Mouse (Mus musculus): ENCODE measurements at regions not wholly inside any gene's neighbourhood (a gene's known extent, or its start where the extent isn't known, plus 50 kb on each side); places are given as distances from the start of the nearest gene placed in this dataset.
"Not testable (repeated sequence)": the region's sequence is repeated elsewhere in the genome, so short reads cannot be mapped to it uniquely, and the experiment has no call there.

DNA sequence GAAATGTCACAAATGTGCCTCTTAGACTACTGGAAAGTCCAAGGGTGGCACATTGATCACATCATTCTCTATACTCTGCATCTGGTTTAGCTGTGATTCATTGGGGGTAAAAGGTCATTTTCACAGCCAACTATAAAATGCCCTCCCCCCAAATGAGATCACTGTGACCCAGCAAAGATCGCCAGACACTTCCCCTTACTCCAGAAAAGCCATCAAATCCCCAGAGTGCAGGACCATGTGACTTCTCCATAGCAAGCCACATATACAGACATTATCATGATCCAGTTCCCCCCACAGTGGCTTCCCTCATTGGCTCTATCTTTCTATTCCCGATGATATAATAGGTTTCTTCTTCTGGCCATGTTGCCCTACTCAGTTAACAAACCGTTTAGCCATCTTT is 163.6 kb upstream of the Map1b start:
- Histone ChIP-seq H3K9me3 (replicated peaks) (peaks cover 3% of the 10 kb centered on the region; the same call in 1 of the 2 replicates), H3K36me3 (no peaks in the 10 kb centered on the region), H3K4me1 (peaks cover 6% of the 10 kb centered on the region; the same call in 1 of the 2 replicates), H3K27me3 (ENCODE audit: low read depth, poor library complexity, severe bottlenecking) (no peaks in the 10 kb centered on the region), H3K4me3 (no peak overlapping the region), H3K27ac (no peak overlapping the region)
- WGBS: 80% methylated on average over 3 of the region's 3 CpGs
- no peak for DNase-seq (ENCODE audit: low spot score)

DNA sequence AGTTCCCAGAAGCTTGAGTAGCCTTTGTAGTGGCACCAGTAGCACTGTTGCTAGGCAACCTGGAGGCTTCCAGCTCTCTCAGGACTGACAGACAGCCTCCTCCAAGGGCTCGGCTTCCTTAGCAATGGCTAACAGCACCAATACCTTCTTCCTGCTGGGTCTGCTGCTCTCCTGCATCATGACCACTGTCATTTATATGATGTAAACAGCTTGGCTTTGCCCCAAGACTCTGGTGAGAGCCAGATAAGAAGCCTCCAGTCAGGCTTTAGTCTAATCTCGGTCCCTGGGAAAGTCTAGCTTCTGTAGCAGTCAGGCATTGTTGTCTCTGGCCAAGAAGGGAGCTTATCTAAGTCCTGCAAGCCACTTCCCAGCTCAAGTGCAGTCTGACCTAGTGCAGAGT is 163.1 kb upstream of the Map1b start:
- WGBS: 55% methylated on average over 2 of the region's 2 CpGs
- Histone ChIP-seq H3K4me3 (no peak overlapping the region), H3K27ac (no peak overlapping the region), H3K27me3 (ENCODE audit: low read depth, poor library complexity, severe bottlenecking) (no peaks in the 10 kb centered on the region), H3K36me3 (no peaks in the 10 kb centered on the region), H3K4me1 (peaks cover 6% of the 10 kb centered on the region; the same call in 1 of the 2 replicates), H3K9me3 (replicated peaks) (peaks cover 3% of the 10 kb centered on the region; the same call in 1 of the 2 replicates)
- DNase-seq (ENCODE audit: low spot score): no peak

DNA sequence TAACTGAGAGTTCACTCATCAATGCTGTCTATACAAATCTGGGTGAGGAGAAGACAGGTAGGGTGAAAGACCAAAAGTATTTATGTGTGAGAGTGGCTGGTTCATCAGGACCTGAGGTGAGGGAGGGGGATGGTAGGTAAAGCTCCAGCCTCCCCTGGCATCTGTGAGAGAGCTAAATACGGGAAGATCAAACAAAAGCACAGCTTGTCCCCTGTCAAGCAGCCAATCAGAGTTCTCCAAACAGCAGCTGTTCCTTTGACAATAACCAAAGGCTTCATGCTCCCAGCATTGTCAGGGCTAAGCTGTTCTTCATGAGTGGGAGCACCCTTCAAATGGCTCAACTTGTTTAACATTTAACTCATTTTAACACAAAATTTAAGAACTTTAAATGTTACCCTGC is 160.1 kb upstream of the Map1b start:
- H3K4me1 ChIP-seq: peaks cover 6% of the 10 kb centered on the region
- H3K4me3 ChIP-seq: no peak overlapping the region
- no peaks in the 10 kb centered on the region for H3K36me3 ChIP-seq
- WGBS: 4% methylated on average over 1 of the region's 1 CpGs
- no peak overlapping the region for H3K27ac ChIP-seq
- H3K27me3 ChIP-seq (ENCODE audit: low read depth, poor library complexity, severe bottlenecking): no peaks in the 10 kb centered on the region
- H3K9me3 ChIP-seq (replicated peaks): peaks cover 3% of the 10 kb centered on the region; the same call in 1 of the 2 replicates
- no peak for DNase-seq (ENCODE audit: low spot score)

DNA sequence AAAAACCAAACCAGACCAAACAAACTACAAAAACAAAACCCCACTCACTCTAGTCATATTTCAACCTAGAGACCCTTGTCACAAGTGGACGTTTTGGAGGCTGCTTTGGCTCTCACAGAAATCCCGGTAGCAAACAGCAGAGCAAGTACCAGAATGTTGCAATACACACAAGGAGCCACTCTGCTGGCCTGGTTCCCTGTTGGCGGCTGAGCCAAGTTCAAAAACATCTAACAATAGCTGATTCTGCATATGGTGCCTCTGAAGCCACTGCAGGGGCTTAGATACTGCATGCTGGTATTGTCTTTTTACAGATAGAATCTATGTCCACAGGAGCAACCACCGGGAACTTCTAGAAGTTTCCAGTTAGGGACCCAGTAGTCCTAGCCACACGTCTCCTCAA is 159.6 kb upstream of the Map1b start:
- no peak overlapping the region for H3K4me3 ChIP-seq
- H3K36me3 ChIP-seq: no peaks in the 10 kb centered on the region
- WGBS: 79% methylated on average over 5 of the region's 5 CpGs
- peaks cover 10% of the 10 kb centered on the region for H3K4me1 ChIP-seq
- no peaks in the 10 kb centered on the region for H3K27me3 ChIP-seq (ENCODE audit: low read depth, poor library complexity, severe bottlenecking)
- H3K27ac ChIP-seq: no peak overlapping the region
- no peak for DNase-seq (ENCODE audit: low spot score)
- H3K9me3 ChIP-seq (replicated peaks): peaks cover 3% of the 10 kb centered on the region; the same call in 1 of the 2 replicates

DNA sequence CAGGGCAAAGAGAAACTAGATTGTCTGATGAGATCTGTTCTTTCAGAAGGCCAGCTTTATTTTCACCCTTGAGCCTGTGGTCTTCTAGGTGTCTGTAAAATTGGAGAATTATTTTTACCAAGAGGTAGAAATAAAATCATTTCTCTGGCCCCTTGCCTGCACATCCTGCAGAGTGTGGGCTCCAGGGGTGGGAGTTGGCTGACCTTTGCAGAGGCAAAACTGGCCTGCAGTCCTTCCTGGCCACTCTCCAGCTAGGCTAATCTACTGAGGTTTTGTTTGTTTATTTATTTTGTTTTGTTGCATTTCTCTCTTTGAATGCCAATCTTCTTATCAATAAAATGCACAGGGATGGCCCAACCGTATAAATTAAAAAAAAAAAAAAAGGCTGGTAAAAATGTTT is 156.4 kb upstream of the Map1b start:
- no peaks in the 10 kb centered on the region for H3K27me3 ChIP-seq (ENCODE audit: low read depth, poor library complexity, severe bottlenecking)
- H3K4me1 ChIP-seq: peaks cover 9% of the 10 kb centered on the region
- no peaks in the 10 kb centered on the region for H3K36me3 ChIP-seq
- H3K9me3 ChIP-seq (replicated peaks): no peaks in the 10 kb centered on the region
- no peak overlapping the region for H3K4me3 ChIP-seq
- H3K27ac ChIP-seq: no peak overlapping the region
- 84% methylated on average over 1 of the region's 1 CpGs for WGBS
- no peak for DNase-seq (ENCODE audit: low spot score)

DNA sequence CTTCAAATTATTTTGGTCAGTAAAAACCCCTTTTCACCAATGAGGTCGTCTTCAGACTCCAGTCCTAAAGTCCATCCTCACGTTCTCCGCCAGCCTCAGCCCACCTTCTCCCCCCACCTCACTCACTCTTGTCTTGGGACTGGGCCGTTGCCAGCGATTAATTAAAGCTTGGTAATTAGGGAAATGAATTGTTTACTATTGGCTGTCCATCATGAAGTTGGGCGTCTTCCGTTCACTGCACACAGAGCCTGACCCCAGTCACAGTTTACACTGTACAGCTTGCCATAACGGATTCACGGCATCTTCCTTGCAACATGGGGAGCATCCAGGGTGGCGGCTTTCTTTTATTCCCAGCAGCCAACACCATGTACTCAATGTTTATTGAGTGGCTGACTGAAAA is 155.4 kb upstream of the Map1b start:
- DNase-seq (ENCODE audit: low spot score): no peak
- H3K4me3 ChIP-seq: no peak overlapping the region
- H3K27me3 ChIP-seq (ENCODE audit: low read depth, poor library complexity, severe bottlenecking): no peaks in the 10 kb centered on the region
- H3K27ac ChIP-seq: no peak overlapping the region
- WGBS: 82% methylated on average over 10 of the region's 10 CpGs
- H3K36me3 ChIP-seq: no peaks in the 10 kb centered on the region
- H3K9me3 ChIP-seq (replicated peaks): no peaks in the 10 kb centered on the region
- peaks cover 9% of the 10 kb centered on the region for H3K4me1 ChIP-seq

DNA sequence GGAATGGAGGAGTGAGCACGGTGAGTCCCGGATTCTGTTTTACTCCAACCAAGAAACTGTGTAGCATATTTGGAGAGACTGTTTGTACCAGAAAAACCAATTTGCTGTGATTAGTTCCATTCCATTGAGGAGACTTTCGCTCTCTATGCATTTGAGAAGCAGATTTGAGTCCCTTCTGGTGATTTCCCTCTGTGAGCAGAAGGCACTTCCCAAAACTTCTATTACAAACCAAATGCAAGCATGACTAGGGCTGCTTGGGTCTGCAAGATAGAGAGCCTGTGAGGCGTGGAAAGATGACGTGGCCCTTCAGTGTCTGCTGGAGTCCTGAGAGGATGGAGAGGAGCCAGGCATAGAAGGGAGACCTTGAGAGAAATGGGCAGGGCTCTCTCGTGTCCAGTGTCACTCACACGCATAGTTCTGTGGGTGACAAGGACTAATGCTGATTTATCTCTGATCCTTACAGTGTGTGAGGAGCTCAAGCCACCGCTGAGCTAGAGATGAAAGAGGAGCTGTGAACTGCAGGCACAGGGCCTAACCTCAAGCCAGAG is 153.7 kb upstream of the Map1b start:
- Histone ChIP-seq H3K4me3 (no peak overlapping the region), H3K27ac (no peak overlapping the region), H3K9me3 (replicated peaks) (no peaks in the 10 kb centered on the region), H3K27me3 (ENCODE audit: low read depth, poor library complexity, severe bottlenecking) (no peaks in the 10 kb centered on the region), H3K4me1 (peaks cover 9% of the 10 kb centered on the region), H3K36me3 (no peaks in the 10 kb centered on the region)
- DNase-seq (ENCODE audit: low spot score): no peak
- WGBS: 86% methylated on average over 8 of the region's 8 CpGs

DNA sequence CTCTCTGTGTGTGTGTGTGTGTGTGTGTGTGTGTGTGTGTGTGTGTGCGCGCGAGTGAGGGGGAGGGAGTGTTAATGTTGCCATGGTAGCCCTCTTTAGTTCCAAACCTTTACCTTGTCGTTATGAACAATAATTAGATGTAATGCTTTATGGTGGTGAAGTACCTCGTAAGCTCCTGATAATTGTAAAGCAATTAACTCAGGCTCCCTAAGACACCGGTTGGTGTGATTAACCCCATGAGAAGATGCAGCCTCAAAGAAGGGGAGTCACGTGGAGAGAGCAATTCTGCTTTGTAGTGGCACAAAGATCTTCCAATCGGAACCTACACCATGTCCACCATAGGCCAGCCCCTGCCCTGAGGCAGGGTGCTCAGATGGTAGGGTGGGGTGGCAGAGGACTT is 152.3 kb upstream of the Map1b start:
- peaks cover 9% of the 10 kb centered on the region for H3K4me1 ChIP-seq
- DNase-seq (ENCODE audit: low spot score): no peak
- H3K4me3 ChIP-seq: no peak overlapping the region
- H3K36me3 ChIP-seq: no peaks in the 10 kb centered on the region
- H3K27ac ChIP-seq: no peak overlapping the region
- no peaks in the 10 kb centered on the region for H3K9me3 ChIP-seq (replicated peaks)
- 64% methylated on average over 8 of the region's 8 CpGs for WGBS
- no peaks in the 10 kb centered on the region for H3K27me3 ChIP-seq (ENCODE audit: low read depth, poor library complexity, severe bottlenecking)

DNA sequence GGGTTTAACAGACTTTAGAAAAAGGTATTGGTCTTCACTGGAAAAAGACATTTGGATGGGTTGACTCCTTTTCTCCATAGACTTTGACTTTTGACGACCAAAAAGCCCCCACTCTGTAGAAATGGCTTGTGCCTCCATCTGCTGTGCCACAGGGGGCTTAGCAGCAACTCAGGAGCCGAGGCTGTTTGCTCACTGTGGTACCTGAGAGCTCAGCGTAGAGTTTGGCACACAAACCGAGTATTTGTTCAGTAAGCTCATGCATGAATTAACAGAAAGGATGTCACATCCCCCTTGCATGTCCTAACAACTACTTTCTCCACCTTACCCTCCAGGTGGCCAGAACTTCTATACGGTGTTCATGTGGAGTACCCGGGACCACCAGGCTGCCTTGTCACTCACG is 149.7 kb upstream of the Map1b start:
- Histone ChIP-seq H3K27ac (no peak overlapping the region), H3K4me3 (no peak overlapping the region), H3K27me3 (ENCODE audit: low read depth, poor library complexity, severe bottlenecking) (no peaks in the 10 kb centered on the region), H3K4me1 (peaks cover 5% of the 10 kb centered on the region), H3K9me3 (replicated peaks) (no peaks in the 10 kb centered on the region), H3K36me3 (no peaks in the 10 kb centered on the region)
- 85% methylated on average over 7 of the region's 7 CpGs for WGBS
- DNase-seq (ENCODE audit: low spot score): no peak

DNA sequence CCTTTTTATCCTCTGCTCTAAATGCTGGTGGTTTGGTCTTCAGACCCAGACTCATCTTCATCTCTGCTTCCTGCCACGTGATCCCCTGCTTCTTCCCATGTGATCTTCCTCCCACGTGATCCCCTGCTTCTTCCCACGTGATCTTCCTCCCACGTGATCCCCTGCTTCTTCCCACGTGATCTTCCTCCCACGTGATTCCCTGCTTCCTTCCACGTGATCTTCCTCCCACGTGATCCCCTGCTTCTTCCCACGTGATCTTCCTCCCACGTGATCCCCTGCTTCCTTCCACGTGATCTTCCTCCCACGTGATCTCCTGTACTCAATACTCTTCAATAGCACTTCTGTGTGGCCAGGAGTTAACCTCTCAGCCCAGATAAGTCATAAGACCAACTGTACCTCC is 147.1 kb upstream of the Map1b start:
- not testable (repeated sequence) for H3K9me3 ChIP-seq (replicated peaks)
- WGBS: 89% methylated on average over 12 of the region's 12 CpGs

DNA sequence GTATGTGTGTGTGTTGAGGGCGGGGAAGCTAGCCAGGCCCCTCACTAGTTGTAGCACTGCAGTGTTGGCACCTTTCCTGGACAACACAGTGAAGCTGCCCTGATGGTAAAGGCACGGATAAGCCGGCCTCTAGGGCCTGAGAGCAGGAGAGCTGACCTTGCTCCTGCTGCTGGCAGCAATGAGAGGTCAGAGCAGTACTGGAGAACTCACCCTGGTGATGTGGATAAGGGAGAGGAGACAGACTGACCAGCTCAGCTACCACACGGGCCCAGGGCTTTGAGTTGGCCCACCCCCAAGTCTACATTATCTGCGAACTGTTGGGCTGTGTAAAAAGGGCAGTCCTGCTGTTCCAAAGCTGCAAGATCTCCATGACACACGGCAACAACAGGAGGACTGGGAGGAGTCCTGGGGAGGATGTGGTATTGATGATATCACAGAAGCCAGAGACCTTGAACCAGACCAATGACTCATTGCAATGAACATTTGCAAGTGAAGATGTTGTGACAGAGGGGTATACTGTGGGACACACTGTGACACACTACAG is 131.4 kb upstream of the Map1b start:
- H3K4me1 ChIP-seq: peaks cover 9% of the 10 kb centered on the region
- no peaks in the 10 kb centered on the region for H3K36me3 ChIP-seq
- H3K27me3 ChIP-seq (ENCODE audit: low read depth, poor library complexity, severe bottlenecking): 0 out of 2 replicates have a peak, but pooled peaks cover 2% of the 10 kb centered on the region
- DNase-seq (ENCODE audit: low spot score): no peak
- H3K27ac ChIP-seq: no peak overlapping the region
- H3K4me3 ChIP-seq: no peak overlapping the region
- no peaks in the 10 kb centered on the region for H3K9me3 ChIP-seq (replicated peaks)
- WGBS: 79% methylated on average over 6 of the region's 6 CpGs

More for the DNA sequence above, 147.1 kb upstream of the Map1b start:
- not testable (repeated sequence) for H3K4me3 ChIP-seq; DNase-seq (ENCODE audit: low spot score); H3K4me1 ChIP-seq; H3K27ac ChIP-seq; H3K27me3 ChIP-seq (ENCODE audit: low read depth, poor library complexity, severe bottlenecking); H3K36me3 ChIP-seq

DNA sequence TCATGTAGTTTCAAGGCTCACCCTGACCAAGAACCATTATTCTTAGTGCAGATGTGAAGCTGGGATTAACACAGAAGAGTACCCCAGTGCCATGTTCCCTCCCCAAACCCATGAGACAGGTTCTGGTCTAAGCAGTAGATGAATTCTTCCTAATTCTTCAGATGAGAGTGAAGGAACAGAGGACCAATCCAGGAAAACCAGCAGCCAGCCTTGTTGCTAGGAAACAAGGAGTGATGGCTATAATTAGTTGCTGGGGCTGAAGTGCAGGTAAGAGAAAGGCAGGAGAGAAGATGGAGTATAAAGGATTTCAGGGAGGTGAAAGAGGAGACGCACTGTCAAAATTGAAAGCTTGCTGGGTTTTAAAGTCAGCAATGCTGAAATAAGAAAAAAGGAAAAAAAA is 128.4 kb upstream of the Map1b start:
- H3K36me3 ChIP-seq: no peaks in the 10 kb centered on the region

DNA sequence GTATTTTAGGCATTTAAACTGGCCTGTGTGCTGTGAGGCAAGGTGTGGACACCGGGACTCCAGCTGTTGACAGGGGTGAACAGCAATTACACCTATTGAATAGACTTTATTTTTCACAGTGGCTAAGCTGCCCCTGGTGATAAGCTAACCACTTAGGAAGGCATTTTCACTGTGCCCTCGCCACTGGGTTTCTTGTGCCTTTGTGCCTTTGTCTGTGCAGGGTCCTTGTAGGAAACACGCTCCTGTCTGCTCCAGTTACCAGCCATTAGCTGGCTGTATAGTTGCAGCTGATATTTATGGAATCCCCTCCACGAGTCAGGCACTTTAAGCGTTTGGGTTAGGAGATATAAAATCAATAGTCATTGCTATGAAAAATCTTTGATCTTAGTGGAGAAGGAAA is 126.5 kb upstream of the Map1b start:
- Histone ChIP-seq H3K9me3 (replicated peaks) (no peaks in the 10 kb centered on the region), H3K4me1 (peaks cover 20% of the 10 kb centered on the region), H3K27me3 (ENCODE audit: low read depth, poor library complexity, severe bottlenecking) (0 out of 2 replicates have a peak, but pooled peaks cover 2% of the 10 kb centered on the region), H3K27ac (peak overlapping the region; percentile 11; the same call in 1 of the 2 replicates), H3K36me3 (no peaks in the 10 kb centered on the region), H3K4me3 (no peak overlapping the region)
- 82% methylated on average over 5 of the region's 5 CpGs for WGBS
- no peak for DNase-seq (ENCODE audit: low spot score)

More for the DNA sequence above, 128.4 kb upstream of the Map1b start:
- Histone ChIP-seq H3K27ac (no peak overlapping the region), H3K4me1 (peaks cover 20% of the 10 kb centered on the region), H3K9me3 (replicated peaks) (no peaks in the 10 kb centered on the region), H3K4me3 (no peak overlapping the region), H3K27me3 (ENCODE audit: low read depth, poor library complexity, severe bottlenecking) (0 out of 2 replicates have a peak, but pooled peaks cover 2% of the 10 kb centered on the region)
- WGBS: 87% methylated on average over 1 of the region's 1 CpGs
- DNase-seq (ENCODE audit: low spot score): no peak

DNA sequence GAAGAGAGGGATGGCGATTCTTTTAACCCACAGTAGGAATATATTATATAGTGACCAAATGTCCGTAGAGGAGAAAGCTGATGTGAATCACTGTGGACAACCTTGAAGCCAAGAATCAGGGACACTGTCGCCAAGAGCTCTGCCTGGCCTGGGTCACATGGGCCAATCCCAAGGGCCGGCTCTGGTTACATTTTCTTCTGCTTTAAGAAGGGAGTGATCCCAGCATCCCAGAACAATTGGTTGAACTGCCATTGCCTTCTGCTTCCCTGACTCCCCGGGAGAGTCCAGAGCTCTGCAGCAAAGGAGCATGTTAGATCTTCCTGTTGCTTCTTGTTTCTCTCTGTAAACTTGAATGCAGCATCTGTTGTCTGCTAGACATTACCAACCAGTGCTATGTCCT is 126.0 kb upstream of the Map1b start:
- Histone ChIP-seq H3K27me3 (ENCODE audit: low read depth, poor library complexity, severe bottlenecking) (0 out of 2 replicates have a peak, but pooled peaks cover 2% of the 10 kb centered on the region), H3K4me3 (no peak overlapping the region), H3K36me3 (no peaks in the 10 kb centered on the region), H3K4me1 (peaks cover 20% of the 10 kb centered on the region), H3K9me3 (replicated peaks) (no peaks in the 10 kb centered on the region), H3K27ac (peak overlapping the region; percentile 11; the same call in 1 of the 2 replicates)
- 67% methylated on average over 5 of the region's 5 CpGs for WGBS
- no peak for DNase-seq (ENCODE audit: low spot score)
